Mouse (Mus musculus): ENCODE data around the gene Mcrs1. TPM values are rescaled to one million over a fixed set of nuclear protein-coding genes. Genes with fewer than 3 reads are reported as not detected.
A peak's percentile ranks its signal among the peaks of the same experiment; 100 is the strongest.

Gene Mcrs1
- polyA plus RNA-seq, 1 experiment from 2014 or later = 180 TPM

GRCm38 (mm10) chr15:99223585-99224207 lies 28.1 kb downstream of the Mcrs1 start:
- peak overlapping the region; percentile 60 for H3K4me2 ChIP-seq (replicated peaks; ENCODE audit: low read depth, low read length)
- H3K36me3 ChIP-seq (ENCODE audit: control insufficient read depth, insufficient read depth, low read length) = no peaks in the 10 kb centered on the region
- H3K9ac ChIP-seq (ENCODE audit: low read depth, low read length) = no peak overlapping the region
- WGBS = under 1% methylated on average over 44 of the region's 46 CpGs
- peak overlapping the region; percentile 43 for H3K4me3 ChIP-seq (ENCODE audit: low read length)
- no peaks in the 10 kb centered on the region for H3K9me3 ChIP-seq (ENCODE audit: control insufficient read depth, low read length)
- peaks cover 25% of the 10 kb centered on the region for H3K4me1 ChIP-seq (ENCODE audit: control insufficient read depth, insufficient read depth, low read length)
- H3K27ac ChIP-seq (ENCODE audit: low read depth, low read length) = no peak overlapping the region
- peaks cover 85% of the 10 kb centered on the region for H3K27me3 ChIP-seq (ENCODE audit: control insufficient read depth, insufficient read depth, low read length)
- ATAC-seq (ENCODE audit: low FRiP score, low TSS enrichment) = no peak

- H3K4me2 ChIP-seq (replicated peaks; ENCODE audit: low read depth, low read length) = peak overlapping the region; percentile 60
- no peak overlapping the region for H3K27ac ChIP-seq (ENCODE audit: low read depth, low read length)
- peak overlapping the region; percentile 43 for H3K4me3 ChIP-seq (ENCODE audit: low read length)
- peaks cover 25% of the 10 kb centered on the region for H3K4me1 ChIP-seq (ENCODE audit: control insufficient read depth, insufficient read depth, low read length)
- ATAC-seq (ENCODE audit: low FRiP score, low TSS enrichment) = no peak
- H3K9ac ChIP-seq (ENCODE audit: low read depth, low read length) = no peak overlapping the region
- H3K27me3 ChIP-seq (ENCODE audit: control insufficient read depth, insufficient read depth, low read length) = peaks cover 79% of the 10 kb centered on the region
- H3K36me3 ChIP-seq (ENCODE audit: control insufficient read depth, insufficient read depth, low read length) = no peaks in the 10 kb centered on the region
- WGBS = 8% methylated on average over 18 of the region's 18 CpGs
- no peaks in the 10 kb centered on the region for H3K9me3 ChIP-seq (ENCODE audit: control insufficient read depth, low read length)
These were observed 28.8 kb downstream of the Mcrs1 start for GRCm38 (mm10) chr15:99222794-99223584.

GRCm38 (mm10) chr15:99221315-99221952 lies 30.3 kb downstream of the Mcrs1 start:
- Histone ChIP-seq H3K4me3 (ENCODE audit: low read length) (no peak overlapping the region), H3K4me1 (ENCODE audit: control insufficient read depth, insufficient read depth, low read length) (peaks cover 25% of the 10 kb centered on the region), H3K9me3 (ENCODE audit: control insufficient read depth, low read length) (no peaks in the 10 kb centered on the region), H3K9ac (ENCODE audit: low read depth, low read length) (no peak overlapping the region), H3K27ac (ENCODE audit: low read depth, low read length) (no peak overlapping the region), H3K36me3 (ENCODE audit: control insufficient read depth, insufficient read depth, low read length) (no peaks in the 10 kb centered on the region), H3K4me2 (replicated peaks; ENCODE audit: low read depth, low read length) (no peak overlapping the region), H3K27me3 (ENCODE audit: control insufficient read depth, insufficient read depth, low read length) (peaks cover 63% of the 10 kb centered on the region)
- WGBS = 6% methylated on average over 8 of the region's 8 CpGs
- ATAC-seq (ENCODE audit: low FRiP score, low TSS enrichment) = no peak

GRCm38 (mm10) chr15:99217630-99218029 lies 34.1 kb downstream of the Mcrs1 start:
- WGBS = 90% methylated on average over 4 of the region's 4 CpGs
- Histone ChIP-seq H3K27ac (ENCODE audit: low read depth, low read length) (no peak overlapping the region), H3K9ac (ENCODE audit: low read depth, low read length) (no peak overlapping the region), H3K36me3 (ENCODE audit: control insufficient read depth, insufficient read depth, low read length) (peaks cover 17% of the 10 kb centered on the region), H3K4me3 (ENCODE audit: low read length) (no peak overlapping the region), H3K9me3 (ENCODE audit: control insufficient read depth, low read length) (no peaks in the 10 kb centered on the region; the same call in 1 of the 2 replicates), H3K27me3 (ENCODE audit: control insufficient read depth, insufficient read depth, low read length) (peaks cover 27% of the 10 kb centered on the region), H3K4me2 (replicated peaks; ENCODE audit: low read depth, low read length) (no peak overlapping the region), H3K4me1 (ENCODE audit: control insufficient read depth, insufficient read depth, low read length) (peaks cover 4% of the 10 kb centered on the region; the same call in 1 of the 2 replicates)
- no peak for ATAC-seq (ENCODE audit: low FRiP score, low TSS enrichment)

- no peak overlapping the region for H3K4me3 ChIP-seq (ENCODE audit: low read length)
- 84% methylated on average over 11 of the region's 11 CpGs for WGBS
- H3K27me3 ChIP-seq (ENCODE audit: control insufficient read depth, insufficient read depth, low read length) = peaks cover 10% of the 10 kb centered on the region; the same call in 1 of the 2 replicates
- H3K4me1 ChIP-seq (ENCODE audit: control insufficient read depth, insufficient read depth, low read length) = no peaks in the 10 kb centered on the region
- H3K9ac ChIP-seq (ENCODE audit: low read depth, low read length) = no peak overlapping the region
- ATAC-seq (ENCODE audit: low FRiP score, low TSS enrichment) = no peak
- no peak overlapping the region for H3K27ac ChIP-seq (ENCODE audit: low read depth, low read length)
- peaks cover 34% of the 10 kb centered on the region for H3K36me3 ChIP-seq (ENCODE audit: control insufficient read depth, insufficient read depth, low read length)
- H3K9me3 ChIP-seq (ENCODE audit: control insufficient read depth, low read length) = no peaks in the 10 kb centered on the region; the same call in 1 of the 2 replicates
- H3K4me2 ChIP-seq (replicated peaks; ENCODE audit: low read depth, low read length) = no peak overlapping the region
These were observed 35.9 kb downstream of the Mcrs1 start for GRCm38 (mm10) chr15:99215741-99216463.

GRCm38 (mm10) chr15:99214941-99215340 lies 36.8 kb downstream of the Mcrs1 start:
- H3K27me3 ChIP-seq (ENCODE audit: control insufficient read depth, insufficient read depth, low read length) = 0 out of 2 replicates have a peak, but pooled peaks cover 8% of the 10 kb centered on the region
- H3K9me3 ChIP-seq (ENCODE audit: control insufficient read depth, low read length) = no peaks in the 10 kb centered on the region; the same call in 1 of the 2 replicates
- H3K4me1 ChIP-seq (ENCODE audit: control insufficient read depth, insufficient read depth, low read length) = no peaks in the 10 kb centered on the region
- H3K27ac ChIP-seq (ENCODE audit: low read depth, low read length) = no peak overlapping the region
- no peak overlapping the region for H3K4me2 ChIP-seq (replicated peaks; ENCODE audit: low read depth, low read length)
- WGBS = 90% methylated on average over 2 of the region's 2 CpGs
- H3K9ac ChIP-seq (ENCODE audit: low read depth, low read length) = no peak overlapping the region
- H3K36me3 ChIP-seq (ENCODE audit: control insufficient read depth, insufficient read depth, low read length) = peaks cover 44% of the 10 kb centered on the region
- no peak overlapping the region for H3K4me3 ChIP-seq (ENCODE audit: low read length)
- ATAC-seq (ENCODE audit: low FRiP score, low TSS enrichment) = 0 out of 2 replicates have a peak, but pooled peaks have one; percentile 55

- H3K36me3 ChIP-seq (ENCODE audit: control insufficient read depth, insufficient read depth, low read length) = peaks cover 59% of the 10 kb centered on the region
- no peaks in the 10 kb centered on the region for H3K27me3 ChIP-seq (ENCODE audit: control insufficient read depth, insufficient read depth, low read length)
- no peak overlapping the region for H3K4me3 ChIP-seq (ENCODE audit: low read length)
- H3K9me3 ChIP-seq (ENCODE audit: control insufficient read depth, low read length) = no peaks in the 10 kb centered on the region; the same call in 1 of the 2 replicates
- no peaks in the 10 kb centered on the region for H3K4me1 ChIP-seq (ENCODE audit: control insufficient read depth, insufficient read depth, low read length)
- ATAC-seq (ENCODE audit: low FRiP score, low TSS enrichment) = no peak
- H3K9ac ChIP-seq (ENCODE audit: low read depth, low read length) = no peak overlapping the region
- 89% methylated on average over 10 of the region's 10 CpGs for WGBS
- no peak overlapping the region for H3K4me2 ChIP-seq (replicated peaks; ENCODE audit: low read depth, low read length)
- no peak overlapping the region for H3K27ac ChIP-seq (ENCODE audit: low read depth, low read length)
These were observed 38.6 kb downstream of the Mcrs1 start for GRCm38 (mm10) chr15:99213183-99213582.

GRCm38 (mm10) chr15:99205959-99206358 lies 45.8 kb downstream of the Mcrs1 start:
- no peak overlapping the region for H3K9ac ChIP-seq (ENCODE audit: low read depth, low read length)
- ATAC-seq (ENCODE audit: low FRiP score, low TSS enrichment) = no peak
- no peak overlapping the region for H3K27ac ChIP-seq (ENCODE audit: low read depth, low read length)
- H3K9me3 ChIP-seq (ENCODE audit: control insufficient read depth, low read length) = no peaks in the 10 kb centered on the region
- H3K4me1 ChIP-seq (ENCODE audit: control insufficient read depth, insufficient read depth, low read length) = no peaks in the 10 kb centered on the region
- peaks cover 60% of the 10 kb centered on the region for H3K36me3 ChIP-seq (ENCODE audit: control insufficient read depth, insufficient read depth, low read length)
- H3K4me3 ChIP-seq (ENCODE audit: low read length) = no peak overlapping the region
- no peaks in the 10 kb centered on the region for H3K27me3 ChIP-seq (ENCODE audit: control insufficient read depth, insufficient read depth, low read length)
- H3K4me2 ChIP-seq (replicated peaks; ENCODE audit: low read depth, low read length) = no peak overlapping the region
- 61% methylated on average over 8 of the region's 8 CpGs for WGBS
